In genomic region chr10:127546505-127546904, GRCm38 (mm10) we compare ENCODE assay signal across 17 mouse cellular contexts. TPM values are rescaled to one million over a fixed set of nuclear protein-coding genes. Genes with fewer than 3 reads are reported as not detected.
DNase-seq lines count a peak whose midpoint lies in the region; TF ChIP-seq lines count a peak whose summit lies in the region.
"Had no signal": no experiment of that assay in that cellular context is flagged by ENCODE, and none has a peak within 500 bp of the region (broad histone marks: within the 10 kb centered on the region; RNA-seq: fewer than 3 reads in every experiment).

No protein-coding gene starts in this region.

- no peak for TF ChIP-seq EP300 in heart, adult 2 months (IDR thresholded peaks at IDR 0.05; ENCODE audit: insufficient read depth, low read depth, low read length)

- H3K4me3 ChIP-seq in heart, adult 2 months: no peak overlapping the region
- H3K4me3 ChIP-seq in left cerebral cortex, adult 2 months: no peak overlapping the region
- H3K4me3 ChIP-seq: forebrain, embryonic 13.5 days; heart, embryonic 13.5 days; neural tube, embryonic 12.5 days had no signal

- no peak overlapping the region for H3K27ac ChIP-seq in heart, adult 2 months
- H3K27ac ChIP-seq in left cerebral cortex, adult 2 months: no peak overlapping the region
- H3K27ac ChIP-seq: forebrain, embryonic 13.5 days; heart, embryonic 13.5 days; neural tube, embryonic 12.5 days had no signal

- H3K4me1 ChIP-seq in heart, adult 2 months (ENCODE audit: control insufficient read depth, insufficient read depth, low read length): no peaks in the 10 kb centered on the region
- H3K4me1 ChIP-seq: heart, embryonic 13.5 days; neural tube, embryonic 12.5 days had no signal

- no peak overlapping the region for H3K9ac ChIP-seq in heart, adult 2 months (ENCODE audit: low read depth, low read length)
- H3K9ac ChIP-seq: forebrain, embryonic 13.5 days; heart, embryonic 13.5 days; neural tube, embryonic 12.5 days had no signal

- no peak for TF ChIP-seq POLR2A in heart, adult 2 months (IDR thresholded peaks at IDR 0.05; ENCODE audit: insufficient read depth, low read depth, low read length)

- WGBS in heart, adult 2 months: 86% methylated on average over 7 of the region's 7 CpGs

- H3K36me3 ChIP-seq in heart, adult 2 months (ENCODE audit: control insufficient read depth, insufficient read depth, low read length): no peaks in the 10 kb centered on the region

- no peaks in the 10 kb centered on the region for H3K79me2 ChIP-seq in heart, adult 2 months (replicated peaks; ENCODE audit: control insufficient read depth, insufficient read depth, low read length)

- no peak for DNase-seq in heart, adult 2 months
- DNase-seq in heart, adult 11 months: no peak
- no peak for DNase-seq in left cerebral cortex, adult 2 months (ENCODE audit: extremely low spot score in 1 of 2, low spot score in 2 of 2)
- DNase-seq in left cerebral cortex, postnatal 36 days (ENCODE audit: low spot score in 2 of 2): no peak
- DNase-seq in 416B (ENCODE audit: low read depth): peak; percentile 21
- DNase-seq in NIH3T3 (ENCODE audit: low read depth): peak; percentile 52
- DNase-seq in adrenal gland, postnatal 36 days: no peak
- DNase-seq in frontal cortex, postnatal 14 days (ENCODE audit: low spot score in 2 of 2): no peak
- DNase-seq: kidney, adult 9 months; kidney, postnatal 4 days; right cerebral cortex, postnatal 25 days had no signal

- peak; percentile 58 for TF ChIP-seq CTCF in heart, adult 2 months (IDR thresholded peaks at IDR 0.05)
- peak; percentile 45 for TF ChIP-seq CTCF in left cerebral cortex, adult 2 months (IDR thresholded peaks at IDR 0.05)

- intact Hi-C loops in heart, adult 2 months (cut with DNase I): no loop called here
- intact Hi-C loops in left cerebral cortex, adult 2 months (cut with DNase I): no loop called here
- intact Hi-C loops in left cerebral cortex, postnatal 36 days (cut with DNase I): no loop called here

- no peaks in the 10 kb centered on the region for H3K27me3 ChIP-seq in heart, adult 2 months (ENCODE audit: control insufficient read depth, insufficient read depth, low read length)
- H3K27me3 ChIP-seq: forebrain, embryonic 13.5 days; heart, embryonic 13.5 days; neural tube, embryonic 12.5 days had no signal

RNA-seq across cellular contexts. Expression of gene Nxph4, which starts 12.1 kb away (rescaled TPM):
- under 1 TPM; 0.34 to 0.68 TPM for total RNA-seq in heart, adult 2 months (2021)
- 0.39 and 0.41 TPM in 2 replicates for polyA plus RNA-seq in heart, adult 2 months (2012; rRNA removed)
- total RNA-seq in left cerebral cortex, adult 2 months (2021): 1 to 10 TPM; 5.4 to 5.5 TPM
- 1 to 10 TPM; 6.0 to 7.6 TPM for total RNA-seq in left cerebral cortex, postnatal 36 days (2021)
- total RNA-seq in adrenal gland, postnatal 36 days (2021): 1 to 10 TPM; 5.0 to 6.3 TPM
- total RNA-seq: hematopoietic stem cell, adult 5-6 weeks; liver, adult 2 months; megakaryocyte-erythroid progenitor cell, adult 5-6 weeks had no signal
- polyA plus RNA-seq: liver, adult 2 months had no signal

RNA-seq across cellular contexts. Expression of gene Shmt2, which starts 24.3 kb away (rescaled TPM):
- total RNA-seq in heart, adult 2 months (2021): 10 to 100 TPM; 42.6 to 43.4 TPM
- 60.9 and 67.0 TPM in 2 replicates for polyA plus RNA-seq in heart, adult 2 months (2012; rRNA removed)
- total RNA-seq in left cerebral cortex, adult 2 months (2021): 10 to 100 TPM; 24.1 to 26.0 TPM
- total RNA-seq in left cerebral cortex, postnatal 36 days (2021): 10 to 100 TPM; 22.8 to 29.9 TPM
- 10 to 100 TPM; 46.8 to 47.1 TPM for total RNA-seq in adrenal gland, postnatal 36 days (2021)

RNA-seq across cellular contexts. Expression of gene Ndufa4l2, which starts 31.7 kb away (rescaled TPM):
- total RNA-seq in heart, adult 2 months (2021): 10 to 100 TPM; 20.1 to 27.9 TPM
- 45.1 and 64.4 TPM in 2 replicates for polyA plus RNA-seq in heart, adult 2 months (2012; rRNA removed)
- 1 to 10 TPM; 4.2 to 5.6 TPM for total RNA-seq in left cerebral cortex, adult 2 months (2021)
- total RNA-seq in left cerebral cortex, postnatal 36 days (2021): 1 to 10 TPM; 2.1 to 4.9 TPM
- 10 to 100 TPM; 29.7 to 45.6 TPM for total RNA-seq in adrenal gland, postnatal 36 days (2021)
- total RNA-seq: hematopoietic stem cell, adult 5-6 weeks; megakaryocyte-erythroid progenitor cell, adult 5-6 weeks had no signal

RNA-seq across cellular contexts. Expression of gene Stac3, which starts 45.0 kb away (rescaled TPM):
- 1 to 10 TPM in 1 of 2 experiments, under 1 TPM in 1; 0.21 to 1.2 TPM for total RNA-seq in heart, adult 2 months (2021)
- 0.86 and 1.7 TPM in 2 replicates for polyA plus RNA-seq in heart, adult 2 months (2012; rRNA removed)
- total RNA-seq in left cerebral cortex, adult 2 months (2021): 1 to 10 TPM; 2.6 to 9.9 TPM
- 1 to 10 TPM; 1.7 to 2.9 TPM for total RNA-seq in left cerebral cortex, postnatal 36 days (2021)
- total RNA-seq in adrenal gland, postnatal 36 days (2021): 1 to 10 TPM; 2.2 to 3.4 TPM
- total RNA-seq: hematopoietic stem cell, adult 5-6 weeks; megakaryocyte-erythroid progenitor cell, adult 5-6 weeks had no signal

Comparison
In these comparisons a context has a peak if more than half of its experiments do, and no peak if none do; other contexts are left out.
1. DNase-seq: peak in 416B (single experiment) and NIH3T3 (single experiment); none in heart, adult 2 months (0 of 2), heart, adult 11 months (single experiment), left cerebral cortex, adult 2 months (0 of 2), left cerebral cortex, postnatal 36 days (0 of 2), adrenal gland, postnatal 36 days (0 of 2) and frontal cortex, postnatal 14 days (0 of 2).